Mouse (Mus musculus) embryonic facial prominence, embryonic 10.5 days (tissue): Measurements from ENCODE around the gene Scrn1. TPM values are rescaled to one million over a fixed set of nuclear protein-coding genes. Genes with fewer than 3 reads are reported as not detected.
A peak's percentile ranks its signal among the peaks of the same experiment; 100 is the strongest.

Experiments used
- DNase-seq: peaks from one replicate; pipeline ENCODE4 v3.0.0-alpha.2; 2017; ENCODE audit warnings: low spot score
- H3K27ac ChIP-seq: fragments of 300-500 bp; sonication (generic); replicated peaks from 2 replicates; pipeline ENCODE4 v1.5.1; 2016; ENCODE audit warnings: mild to moderate bottlenecking
- H3K27me3 ChIP-seq: fragments of 300-500 bp; sonication (generic); replicated peaks from 2 replicates; pipeline ENCODE4 v1.6.1; 2016; ENCODE audit warnings: low read depth, mild to moderate bottlenecking; ENCODE audit not compliant: poor library complexity, severe bottlenecking
- H3K36me3 ChIP-seq: fragments of 300-500 bp; sonication (generic); replicated peaks from 2 replicates; pipeline ENCODE4 v1.6.1; 2016; ENCODE audit warnings: mild to moderate bottlenecking, moderate library complexity
- H3K4me1 ChIP-seq: fragments of 300-500 bp; sonication (generic); 2 replicates; pipeline ENCODE4 v1.6.1; 2016
- H3K4me3 ChIP-seq: fragments of 300-500 bp; sonication (generic); 2 replicates; pipeline ENCODE4 v1.5.1; 2016; ENCODE audit warnings: mild to moderate bottlenecking, moderate library complexity
- H3K9me3 ChIP-seq: fragments of 300-500 bp; sonication (generic); 2 replicates; pipeline ENCODE4 v1.6.1; 2016; ENCODE audit warnings: mild to moderate bottlenecking
- WGBS: fragments of 180-500 bp; shearing (Covaris S2); methylation state at CpG from one replicate; pipeline ENCODE4 v1.1.7; 2016; 5-methylcytosine and 5-hydroxymethylcytosine counted together
- polyA plus RNA-seq: library from polyadenylated mRNA; unstranded; fragments of >200 nt; fragmentation: Nextera tagmentation; extraction: Ambion mirVana; gene quantifications from 2 replicates; pipeline ENCODE4 v1.2.1, GENCODE M21; 2016

Gene Scrn1
- polyA plus RNA-seq, 1 experiment from 2014 or later, result 24.0 TPM

DNA sequence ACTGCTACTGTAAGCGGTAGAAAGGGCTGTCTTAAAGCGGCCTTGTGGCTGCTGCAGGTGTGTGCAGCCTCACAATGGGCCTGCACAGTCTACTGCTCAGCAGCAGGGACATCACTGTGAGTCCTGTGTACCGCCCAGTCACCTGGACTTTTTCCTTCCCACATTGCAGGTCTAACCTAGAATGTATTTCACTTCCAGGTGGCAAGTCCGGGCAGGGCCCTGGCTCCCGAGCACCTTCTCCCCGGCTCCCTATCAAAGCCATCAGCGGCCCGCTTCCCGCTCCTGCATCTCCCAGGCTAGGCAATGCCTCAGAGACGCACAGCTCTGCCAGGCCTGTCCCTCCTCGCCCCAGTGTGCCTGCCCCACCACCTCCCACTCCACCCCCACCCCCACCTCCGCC lies 81.3 kb downstream of the Scrn1 start:
- Histone ChIP-seq H3K4me3 (peak overlapping the region; percentile 59), H3K27ac (peak overlapping the region; percentile 71), H3K27me3 (peaks cover 40% of the 10 kb centered on the region), H3K36me3 (no peaks in the 10 kb centered on the region), H3K4me1 (peaks cover 16% of the 10 kb centered on the region), H3K9me3 (no peaks in the 10 kb centered on the region)
- 14% methylated on average over 12 of the region's 12 CpGs for WGBS
- DNase-seq, result peak; percentile 38

DNA sequence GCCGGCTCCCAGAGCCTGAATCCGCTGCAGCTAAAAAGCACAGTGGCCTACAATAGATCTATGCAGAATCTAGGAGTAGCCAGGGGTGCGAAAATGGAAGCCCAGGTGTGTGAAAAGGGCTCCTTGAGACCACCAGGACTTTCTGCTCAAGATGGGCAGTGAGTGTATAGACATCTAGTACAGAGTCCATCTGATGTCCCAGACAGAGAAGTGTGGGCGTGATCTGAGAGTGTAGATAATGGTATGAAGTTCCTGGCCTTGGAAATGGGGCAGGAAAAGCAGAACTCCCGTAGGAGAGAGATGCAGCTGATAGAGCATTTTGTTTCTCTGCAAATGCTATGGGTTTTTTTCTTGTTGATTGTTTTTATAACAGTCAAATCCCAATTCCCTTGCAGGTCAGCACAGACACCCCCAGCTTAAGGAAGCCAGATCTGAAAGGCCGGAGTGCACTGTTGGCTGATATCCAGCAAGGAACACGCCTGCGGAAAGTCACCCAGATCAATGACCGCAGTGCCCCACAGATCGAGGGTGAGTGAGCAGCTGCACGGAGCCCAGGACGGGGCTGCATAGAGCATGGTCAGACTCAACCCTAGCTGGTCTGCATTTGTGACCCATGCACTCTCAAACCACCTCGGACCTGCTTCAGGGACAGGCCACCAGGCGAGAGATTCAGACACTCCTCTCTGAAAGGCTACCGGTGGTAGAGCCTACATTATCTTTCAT lies 84.7 kb downstream of the Scrn1 start:
- Histone ChIP-seq H3K27ac (no peak overlapping the region), H3K9me3 (no peaks in the 10 kb centered on the region), H3K36me3 (no peaks in the 10 kb centered on the region), H3K4me1 (peaks cover 16% of the 10 kb centered on the region), H3K27me3 (peaks cover 28% of the 10 kb centered on the region), H3K4me3 (no peak overlapping the region)
- no peak for DNase-seq
- 83% methylated on average over 15 of the region's 15 CpGs for WGBS

GRCm38 (mm10) chr6:54478646-54479324 lies 87.5 kb downstream of the Scrn1 start:
- no peaks in the 10 kb centered on the region for H3K36me3 ChIP-seq
- 69% methylated on average over 5 of the region's 5 CpGs for WGBS
- H3K4me3 ChIP-seq, result no peak overlapping the region
- H3K4me1 ChIP-seq, result peaks cover 3% of the 10 kb centered on the region; the same call in 1 of the 2 replicates
- H3K27me3 ChIP-seq, result peaks cover 4% of the 10 kb centered on the region; the same call in 1 of the 2 replicates
- no peak overlapping the region for H3K27ac ChIP-seq
- DNase-seq, result peak; percentile 21
- H3K9me3 ChIP-seq, result no peaks in the 10 kb centered on the region

DNA sequence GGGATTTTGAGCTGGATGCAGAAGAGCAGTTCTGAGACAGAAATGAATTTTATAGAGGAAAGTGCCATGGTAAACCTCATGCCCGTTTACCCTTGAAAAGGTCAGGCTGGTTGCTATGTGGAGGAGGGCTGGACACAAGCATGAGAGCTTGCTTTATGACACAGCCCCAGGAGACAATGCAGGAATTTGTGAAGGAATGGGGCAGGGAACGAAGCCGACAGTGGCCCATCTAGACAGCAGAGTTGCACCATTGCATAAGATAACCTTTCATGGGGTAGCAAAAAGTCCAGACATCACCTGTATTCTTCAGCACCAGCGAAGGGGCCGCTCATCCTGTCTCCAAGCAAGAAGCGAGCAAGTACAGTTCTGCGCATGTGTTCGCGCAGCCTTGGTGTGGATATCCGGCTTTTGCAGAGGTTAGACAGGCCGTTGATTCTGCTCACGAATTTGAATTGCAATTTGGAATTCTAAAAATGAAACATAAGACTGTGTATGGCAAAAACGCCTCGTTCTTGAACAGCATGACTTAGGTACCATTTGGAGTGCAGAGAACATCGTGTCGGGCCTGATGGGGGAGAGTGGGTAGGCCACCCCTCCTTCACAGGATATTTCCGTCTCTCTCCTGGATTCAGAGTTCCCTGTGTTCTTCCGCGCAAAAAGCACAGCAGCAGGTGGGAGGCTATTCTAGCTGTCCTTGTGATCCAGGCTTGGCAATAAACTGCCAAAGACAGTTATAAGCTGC lies 90.2 kb downstream of the Scrn1 start:
- DNase-seq, result no peak
- H3K36me3 ChIP-seq, result no peaks in the 10 kb centered on the region
- peaks cover 10% of the 10 kb centered on the region for H3K4me1 ChIP-seq
- WGBS, result 88% methylated on average over 19 of the region's 19 CpGs
- no peak overlapping the region for H3K4me3 ChIP-seq
- H3K27me3 ChIP-seq, result peaks cover 4% of the 10 kb centered on the region; the same call in 1 of the 2 replicates
- no peaks in the 10 kb centered on the region for H3K9me3 ChIP-seq
- H3K27ac ChIP-seq, result no peak overlapping the region

GRCm38 (mm10) chr6:54472846-54473715 lies 93.2 kb downstream of the Scrn1 start:
- 64% methylated on average over 8 of the region's 8 CpGs for WGBS

DNA sequence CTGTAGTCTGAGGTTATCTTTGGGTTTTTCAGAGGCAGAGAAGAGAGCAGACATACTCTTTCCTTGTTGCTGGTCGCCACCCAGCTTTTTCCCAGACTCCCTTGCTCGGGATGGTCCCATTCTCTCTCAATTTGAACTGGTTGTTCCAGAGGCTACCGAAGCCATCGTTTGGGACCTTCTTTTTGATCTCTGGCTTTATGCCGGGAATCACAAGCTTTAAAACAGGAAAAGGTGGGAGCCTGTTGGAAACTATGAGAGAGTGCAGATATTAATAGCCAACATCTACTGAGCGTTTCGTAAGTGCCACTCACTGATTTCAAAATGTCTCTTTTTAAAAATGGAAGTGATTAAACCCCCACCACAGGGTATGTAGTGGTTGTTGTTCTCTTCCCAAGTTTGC lies 94.4 kb downstream of the Scrn1 start:
- Histone ChIP-seq H3K27ac (no peak overlapping the region), H3K9me3 (no peaks in the 10 kb centered on the region), H3K36me3 (no peaks in the 10 kb centered on the region), H3K4me1 (peaks cover 10% of the 10 kb centered on the region), H3K27me3 (no peaks in the 10 kb centered on the region), H3K4me3 (no peak overlapping the region)
- WGBS, result 89% methylated on average over 7 of the region's 7 CpGs
- DNase-seq, result no peak

More at GRCm38 (mm10) chr6:54472846-54473715, 93.2 kb downstream of the Scrn1 start:
- Histone ChIP-seq H3K4me1 (peaks cover 10% of the 10 kb centered on the region), H3K27me3 (peaks cover 4% of the 10 kb centered on the region; the same call in 1 of the 2 replicates), H3K36me3 (no peaks in the 10 kb centered on the region), H3K9me3 (no peaks in the 10 kb centered on the region), H3K27ac (0 out of 2 replicates have a peak overlapping the region, but pooled peaks have one; percentile 19), H3K4me3 (no peak overlapping the region)
- DNase-seq, result no peak

DNA sequence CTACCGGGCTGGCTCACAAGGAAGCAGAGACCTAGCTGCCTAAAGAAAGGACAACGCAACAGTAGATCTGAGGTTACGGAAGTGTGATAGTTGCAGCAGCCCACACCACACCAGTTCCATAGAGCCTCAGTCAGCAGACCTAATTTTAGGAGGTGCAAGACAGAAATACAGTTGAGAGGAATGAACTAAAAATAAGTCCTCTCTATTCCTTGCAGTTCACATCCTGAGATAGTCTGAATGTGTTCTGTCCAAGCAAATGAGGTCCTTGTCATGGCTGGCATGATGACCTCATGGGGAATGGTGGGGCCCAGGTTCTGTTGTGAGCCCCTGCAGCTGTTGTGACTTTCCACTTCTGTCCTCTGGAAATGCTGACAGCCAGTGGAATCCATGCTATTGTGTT lies 98.9 kb downstream of the Scrn1 start:
- no peak for DNase-seq
- 91% methylated on average over 3 of the region's 3 CpGs for WGBS
- H3K27me3 ChIP-seq, result no peaks in the 10 kb centered on the region; the same call in 1 of the 2 replicates
- H3K9me3 ChIP-seq, result no peaks in the 10 kb centered on the region
- H3K36me3 ChIP-seq, result no peaks in the 10 kb centered on the region
- 0 out of 2 replicates have a peak, but pooled peaks cover 6% of the 10 kb centered on the region for H3K4me1 ChIP-seq
- H3K4me3 ChIP-seq, result no peak overlapping the region
- no peak overlapping the region for H3K27ac ChIP-seq

- no peaks in the 10 kb centered on the region for H3K36me3 ChIP-seq
- H3K27ac ChIP-seq, result no peak overlapping the region
- peaks cover 4% of the 10 kb centered on the region for H3K27me3 ChIP-seq
- H3K9me3 ChIP-seq, result no peaks in the 10 kb centered on the region
- no peak overlapping the region for H3K4me3 ChIP-seq
- H3K4me1 ChIP-seq, result 0 out of 2 replicates have a peak, but pooled peaks cover 6% of the 10 kb centered on the region
- 88% methylated on average over 4 of the region's 4 CpGs for WGBS
- no peak for DNase-seq
Measured at GRCm38 (mm10) chr6:54464926-54465325, 101.4 kb downstream of the Scrn1 start.

DNA sequence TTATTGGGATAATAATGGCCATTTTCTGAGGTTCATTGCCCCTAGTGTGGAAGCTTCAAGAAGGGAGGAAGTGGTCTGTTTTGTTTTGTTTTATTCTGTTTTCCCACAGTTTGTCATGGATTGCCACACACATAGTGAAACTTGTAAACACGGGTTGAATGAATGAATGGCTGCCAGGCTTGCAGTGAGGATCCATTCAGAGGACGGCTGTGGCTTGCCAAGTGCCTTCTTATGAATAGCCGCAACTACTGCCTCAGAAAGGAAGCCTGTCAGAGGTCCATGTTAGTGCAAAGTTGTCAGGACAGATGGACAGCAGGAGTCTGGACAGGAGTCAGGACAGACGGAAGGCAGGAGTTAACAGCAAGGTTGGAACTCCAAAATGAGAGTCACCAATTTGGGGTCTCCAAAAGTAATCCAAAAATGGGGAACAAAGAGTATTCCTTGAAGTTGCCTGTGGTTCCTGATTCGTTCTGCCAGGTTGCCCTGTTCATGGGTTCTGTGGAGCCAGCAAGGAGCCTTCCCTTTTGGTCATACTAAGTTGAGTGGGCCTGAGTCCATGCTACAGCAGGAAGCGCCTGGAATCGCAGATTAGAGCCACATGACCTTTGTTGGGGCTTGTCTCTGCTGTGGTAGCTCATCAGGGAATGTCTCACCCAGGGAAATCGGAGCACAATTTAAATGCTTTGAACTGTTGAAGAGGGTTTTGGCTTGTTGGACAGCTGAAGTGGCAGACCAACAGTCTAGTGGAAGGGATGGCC lies 102.4 kb downstream of the Scrn1 start:
- Histone ChIP-seq H3K36me3 (no peaks in the 10 kb centered on the region), H3K9me3 (no peaks in the 10 kb centered on the region), H3K27ac (no peak overlapping the region), H3K4me3 (no peak overlapping the region), H3K27me3 (peaks cover 4% of the 10 kb centered on the region), H3K4me1 (0 out of 2 replicates have a peak, but pooled peaks cover 6% of the 10 kb centered on the region)
- whole genome bisulfite sequencing, result 78% methylated on average over 8 of the region's 8 CpGs
- DNase-seq, result no peak

DNA sequence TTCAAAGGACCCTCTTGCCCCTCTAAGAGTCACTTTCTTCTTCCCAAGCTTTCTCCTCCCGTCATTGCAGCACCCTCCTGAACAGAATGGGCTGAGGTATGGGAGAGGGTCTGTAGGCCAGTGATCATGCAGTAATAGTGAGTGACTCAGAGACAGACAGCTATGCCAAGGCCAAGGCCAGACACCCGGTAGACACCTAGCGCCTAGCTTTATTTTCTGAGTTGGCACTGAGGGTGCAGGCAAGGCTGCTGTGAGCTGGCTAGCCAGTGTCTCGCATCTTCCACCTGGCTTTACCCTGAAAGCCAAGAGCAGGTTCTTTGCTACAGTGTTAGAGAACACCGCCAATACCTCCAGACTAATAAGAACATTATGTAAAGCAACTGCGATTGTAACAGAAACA lies 103.5 kb downstream of the Scrn1 start:
- Histone ChIP-seq H3K36me3 (no peaks in the 10 kb centered on the region), H3K27ac (no peak overlapping the region), H3K4me3 (no peak overlapping the region), H3K27me3 (peaks cover 4% of the 10 kb centered on the region), H3K9me3 (no peaks in the 10 kb centered on the region), H3K4me1 (0 out of 2 replicates have a peak, but pooled peaks cover 6% of the 10 kb centered on the region)
- WGBS, result 85% methylated on average over 6 of the region's 6 CpGs
- DNase-seq, result no peak

DNA sequence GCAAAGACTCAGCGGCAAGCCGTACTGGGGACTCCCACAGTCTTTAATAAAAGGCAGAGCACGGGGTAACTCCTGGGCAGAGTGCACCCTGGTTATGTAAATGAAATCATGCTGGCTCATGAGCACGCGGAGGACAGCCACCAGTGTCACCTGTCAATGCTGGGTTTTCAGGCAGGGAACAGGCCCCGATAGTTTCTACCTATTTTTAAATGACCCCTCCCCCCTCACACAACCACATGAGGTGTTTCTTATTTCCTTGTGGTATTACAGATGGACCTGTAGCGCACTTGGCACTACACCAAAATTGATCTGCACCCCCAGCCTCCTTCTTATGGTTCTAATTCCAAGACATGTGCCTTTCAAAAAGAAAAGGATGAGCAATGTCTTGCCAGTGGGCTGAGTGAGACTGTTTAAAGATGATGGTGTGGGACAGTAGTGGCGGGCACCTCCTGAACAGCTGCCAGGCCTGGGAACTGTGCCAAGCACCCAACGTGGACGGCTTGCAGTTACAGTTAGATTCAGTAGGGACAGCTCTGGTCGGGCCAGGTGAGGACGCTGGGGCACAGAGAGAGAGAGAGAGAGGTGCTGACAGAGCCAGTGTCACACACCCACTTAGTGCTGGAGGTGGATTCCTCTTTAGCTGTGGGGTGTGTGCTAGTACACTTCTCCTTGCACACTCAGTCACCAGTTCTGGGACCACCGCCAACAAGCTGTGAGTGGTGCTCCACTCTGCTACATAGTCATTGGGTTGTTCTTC lies 105.2 kb downstream of the Scrn1 start:
- no peak for DNase-seq
- no peaks in the 10 kb centered on the region for H3K36me3 ChIP-seq

More for the DNA sequence above, 105.2 kb downstream of the Scrn1 start:
- 80% methylated on average over 13 of the region's 13 CpGs for WGBS
- Histone ChIP-seq H3K9me3 (no peaks in the 10 kb centered on the region), H3K27me3 (peaks cover 4% of the 10 kb centered on the region), H3K27ac (no peak overlapping the region), H3K4me3 (no peak overlapping the region), H3K4me1 (peaks cover 8% of the 10 kb centered on the region; the same call in 1 of the 2 replicates)
